Mouse (Mus musculus) gastrocnemius, postnatal 10 days (tissue): Measurements from ENCODE around the gene Kdf1. TPM values are rescaled to one million over a fixed set of nuclear protein-coding genes. Genes with fewer than 3 reads are reported as not detected.
"Not testable (repeated sequence)": the region's sequence is repeated elsewhere in the genome, so short reads cannot be mapped to it uniquely, and the experiment has no call there.

Source experiments
- DNase-seq: peaks from one replicate; pipeline ENCODE4 v3.0.0; 2021; ENCODE audit warnings: mixed read lengths
- total RNA-seq, 2 experiments: library from RNA; stranded (reverse); gene quantifications; 2 replicates each; pipeline ENCODE4 v1.2.3; 2021

Kdf1 gene
- total RNA-seq, 2 experiments from 2014 or later, result not detected

DNA sequence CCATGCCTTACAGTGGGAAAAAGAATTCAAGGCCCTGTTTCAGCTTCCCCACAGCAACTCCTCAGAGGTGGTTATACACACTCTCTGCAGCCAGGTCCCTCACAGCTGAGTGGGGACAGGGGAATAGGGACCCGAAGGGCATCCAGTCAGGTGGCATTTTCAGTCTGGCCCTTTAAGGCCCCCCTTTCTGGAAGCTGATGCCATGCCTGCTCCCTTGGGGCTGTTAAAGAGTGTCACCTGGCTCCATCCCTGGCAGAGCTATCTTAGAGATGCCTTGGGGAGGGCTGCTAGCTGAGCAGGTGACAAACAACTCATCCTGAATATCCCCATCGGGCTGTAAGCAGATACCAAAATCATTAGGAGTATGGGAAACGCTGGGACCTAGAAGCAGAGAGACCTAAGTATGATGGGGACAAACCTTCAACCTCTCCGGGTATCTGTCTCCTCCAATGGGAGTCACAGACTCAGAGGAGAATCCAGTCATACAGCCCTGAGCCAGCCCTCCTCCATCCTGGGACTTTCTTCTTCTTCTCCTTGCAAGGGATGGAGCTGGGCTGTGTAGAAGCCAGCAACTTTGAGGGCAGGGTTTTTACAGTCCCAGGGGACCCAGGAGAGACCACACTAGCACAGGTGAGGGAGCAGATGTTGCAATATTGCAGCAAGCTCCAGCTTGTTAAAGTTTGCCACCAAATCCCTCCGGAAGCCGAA, 21.9 kb upstream of the Kdf1 start:
- DNase-seq, result no peak

DNA sequence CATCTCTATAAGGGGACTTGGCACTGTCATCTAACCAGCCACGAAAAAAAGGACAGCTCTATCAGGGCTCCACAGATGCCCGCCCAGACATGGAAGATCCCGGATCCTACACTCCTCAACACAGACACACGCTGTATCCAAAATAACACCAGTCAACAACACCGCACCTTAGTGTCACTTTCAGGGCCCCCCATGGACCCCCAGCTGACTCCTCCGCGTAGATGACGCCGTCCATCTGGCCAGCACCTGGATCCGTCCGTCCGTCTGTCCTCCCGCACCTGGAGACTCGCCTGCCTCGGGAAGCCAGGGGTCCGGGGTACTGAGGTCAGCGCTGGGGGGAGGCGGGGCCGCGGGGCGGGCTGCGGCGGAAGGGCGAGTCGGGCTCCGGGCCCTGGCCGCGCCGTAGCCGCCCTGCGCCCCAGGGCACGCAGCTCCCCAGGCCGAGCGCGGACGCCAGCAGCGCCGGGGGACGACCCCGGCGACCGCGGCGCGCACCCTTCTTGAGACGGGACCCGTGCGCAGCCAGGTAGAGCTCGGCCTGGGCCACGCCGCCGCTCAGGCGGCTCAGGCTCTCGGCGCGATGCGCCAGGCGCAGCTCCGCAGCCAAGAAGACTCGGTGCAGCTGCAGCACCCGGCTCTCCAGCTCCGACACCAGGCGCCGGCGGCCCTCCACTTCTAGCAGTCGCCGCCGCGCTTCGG, 21.2 kb upstream of the Kdf1 start:
- DNase-seq, result peak; percentile 54

DNA sequence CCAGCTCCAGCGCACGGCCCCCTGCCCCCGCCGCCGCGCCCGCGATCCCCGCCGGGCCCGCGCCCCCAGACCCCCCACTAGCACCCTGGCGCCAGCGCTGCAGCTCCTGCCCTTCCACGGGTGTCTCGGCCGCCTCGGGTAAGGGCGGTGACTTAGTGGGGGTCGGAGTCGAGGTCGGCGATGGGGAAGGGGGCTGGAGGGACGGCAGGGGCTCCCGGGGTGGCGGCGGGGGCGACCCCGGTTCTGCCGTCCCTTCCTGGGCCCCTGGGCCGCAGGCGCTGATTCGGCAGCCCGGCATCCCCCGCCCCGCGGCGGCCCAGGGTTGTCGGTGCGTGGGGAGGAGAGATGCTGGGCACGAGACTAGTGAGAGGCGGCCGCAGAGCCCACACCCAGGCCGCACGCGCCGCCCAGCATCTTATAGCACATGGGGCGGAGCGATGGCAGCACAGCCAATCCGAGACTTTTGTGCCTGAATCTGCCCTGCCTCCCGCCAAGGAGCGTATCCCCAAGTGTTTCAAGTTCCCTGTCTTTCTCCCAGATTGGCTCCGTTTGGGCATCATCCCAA, 20.5 kb upstream of the Kdf1 start, which contains the start of gene Trnp1:
Gene Trnp1, minus strand, starts transcription at position 391 of the 565 bp plus-strand sequence.
- DNase-seq, result peak; percentile 41

DNA sequence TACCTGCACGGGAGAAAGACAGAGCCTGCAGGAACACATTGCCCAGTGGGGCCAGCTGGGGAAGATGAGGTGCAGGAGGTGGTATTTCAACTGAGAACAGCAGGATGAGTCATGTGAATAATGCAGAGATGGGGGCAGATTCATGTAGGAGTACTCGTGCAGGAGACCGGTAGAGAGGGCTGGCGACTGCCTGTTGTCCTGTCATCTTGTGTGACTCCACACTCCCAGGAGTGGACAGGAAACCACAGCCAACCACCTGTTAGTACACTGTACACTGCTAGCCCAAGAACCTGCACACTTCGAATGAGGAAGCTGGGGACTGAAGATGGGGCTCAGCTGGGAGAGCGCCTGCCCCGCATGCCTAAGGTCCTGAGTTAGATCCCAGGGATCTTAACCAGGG, 17.2 kb upstream of the Kdf1 start:
- no peak for DNase-seq

DNA sequence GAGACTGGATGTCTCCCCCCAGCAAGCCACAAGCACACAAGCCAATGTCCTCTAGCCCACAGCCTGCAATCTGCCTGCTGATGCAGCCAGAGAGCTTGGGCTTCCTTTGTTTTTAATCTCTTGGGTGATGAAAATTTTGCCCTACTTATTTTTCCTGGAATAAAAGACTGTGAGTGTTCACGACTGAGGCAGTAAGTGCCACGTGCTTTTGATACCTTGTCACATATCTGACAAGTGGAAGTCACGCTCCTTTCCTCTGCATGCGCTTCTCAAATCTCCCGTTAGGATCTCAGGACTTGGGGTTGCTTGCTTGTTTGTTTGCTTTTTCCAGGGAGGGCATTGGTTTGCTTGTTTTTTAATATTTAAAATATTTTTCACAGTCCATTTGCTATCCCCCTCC, 14.5 kb upstream of the Kdf1 start:
- no peak for DNase-seq

DNA sequence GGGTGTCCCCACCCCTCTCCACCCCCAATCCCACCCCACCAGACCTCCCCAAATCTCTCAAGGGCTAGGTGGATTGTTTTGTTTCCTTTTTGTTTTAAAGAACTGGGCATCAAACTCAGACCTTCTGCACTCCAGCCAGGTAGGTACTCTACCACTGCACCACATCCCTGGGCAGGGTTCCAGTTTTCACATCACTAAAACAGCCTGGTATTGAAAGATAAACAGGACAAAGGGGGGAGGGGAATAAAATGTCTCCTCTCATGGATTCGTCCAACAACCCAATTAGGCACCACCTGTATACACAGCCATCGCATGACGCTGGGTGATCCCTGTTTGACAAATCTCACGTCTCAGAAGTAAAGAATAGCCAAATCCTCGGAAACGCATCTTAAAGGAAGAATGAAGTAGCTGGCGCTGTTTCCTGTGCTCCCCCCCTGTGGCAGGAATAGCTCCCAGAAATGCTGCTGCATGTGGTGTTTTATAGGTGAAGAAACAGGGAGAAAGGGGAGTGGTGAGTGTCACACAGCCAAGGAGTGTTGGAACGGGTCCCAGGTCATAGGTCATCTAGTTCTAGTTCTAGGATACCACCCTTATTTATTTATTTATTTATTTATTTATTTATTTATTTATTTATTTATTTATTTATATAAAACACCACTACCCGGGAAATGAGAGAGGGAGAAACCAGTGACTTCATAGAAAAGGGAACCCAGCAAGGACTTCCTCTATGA, 13.8 kb upstream of the Kdf1 start:
- no peak for DNase-seq

DNA sequence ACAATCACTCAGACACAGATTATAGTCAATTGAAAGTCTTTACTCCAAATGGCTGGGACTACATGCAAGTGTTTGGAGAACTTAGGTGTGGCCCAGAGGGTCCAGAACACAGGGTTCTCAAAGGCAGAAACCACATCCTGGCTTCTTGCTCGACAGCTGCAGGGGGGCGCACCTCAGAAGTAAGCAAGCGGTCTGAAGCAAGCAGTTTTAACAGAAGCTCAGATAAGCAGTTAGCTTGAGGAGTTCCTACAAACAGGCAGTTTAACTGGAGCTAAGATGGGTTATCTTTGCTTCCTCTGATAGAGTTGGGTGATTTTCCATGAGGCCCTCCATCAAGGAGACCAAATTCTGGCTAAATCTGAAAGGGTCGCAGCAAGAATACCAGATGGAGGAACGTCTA, 12.2 kb upstream of the Kdf1 start:
- no peak for DNase-seq

DNA sequence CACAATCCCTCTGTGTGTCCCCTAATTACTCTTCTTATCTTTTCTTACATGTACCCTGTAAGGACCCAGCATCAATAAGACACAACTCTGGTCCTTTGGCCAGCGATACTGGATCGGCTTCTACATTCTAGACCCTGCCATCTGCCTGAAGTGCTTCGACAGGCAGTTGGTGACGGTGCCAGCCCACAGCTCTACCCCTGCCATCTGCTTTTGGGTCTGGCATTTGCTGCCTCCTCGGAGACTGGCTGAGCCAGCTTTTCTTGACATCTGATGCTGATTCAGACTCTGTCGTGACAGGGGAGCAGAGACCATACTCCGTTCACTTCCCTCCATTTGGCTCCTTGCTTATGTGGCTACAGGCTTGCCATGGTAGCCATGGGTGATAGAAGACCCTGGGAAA, 9.8 kb upstream of the Kdf1 start:
- DNase-seq, result no peak

DNA sequence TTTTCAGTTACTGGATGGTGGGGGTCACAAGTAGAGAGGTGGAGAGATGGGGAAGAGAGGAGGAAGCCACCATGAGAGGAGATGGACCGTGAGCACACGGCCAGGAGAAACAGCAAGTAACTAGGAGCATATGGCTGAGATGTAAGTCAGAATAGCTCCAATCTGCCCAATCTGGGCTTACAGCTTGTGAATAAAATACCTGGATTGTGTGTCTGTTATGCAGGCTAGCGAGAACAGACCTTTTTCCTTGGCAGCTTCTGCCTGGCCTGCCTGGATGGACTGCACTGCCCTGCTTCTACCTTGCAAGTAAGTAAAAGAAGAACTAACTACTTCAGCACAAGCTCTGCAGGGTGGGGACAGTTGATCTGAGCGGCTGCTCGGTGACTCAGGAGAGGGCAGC, 7.7 kb upstream of the Kdf1 start:
- no peak for DNase-seq

DNA sequence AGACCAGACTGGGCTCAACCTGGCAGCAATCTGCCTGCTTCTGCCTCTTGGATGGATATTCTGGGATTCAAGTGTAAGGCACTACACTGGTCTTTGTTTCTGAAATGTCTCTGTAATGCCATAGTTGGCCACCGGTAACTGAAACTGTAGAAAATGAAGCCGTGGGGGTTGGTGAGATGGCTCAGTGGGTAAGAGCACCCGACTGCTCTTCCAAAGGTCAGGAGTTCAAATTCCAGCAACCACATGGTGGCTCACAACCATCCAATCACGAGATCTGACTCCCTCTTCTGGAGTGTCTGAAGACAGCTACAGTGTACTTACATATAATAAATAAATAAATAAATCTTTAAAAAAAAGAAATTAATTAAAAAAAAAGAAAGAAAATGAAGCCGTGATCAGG, 6.3 kb upstream of the Kdf1 start:
- not testable (repeated sequence) for DNase-seq

DNA sequence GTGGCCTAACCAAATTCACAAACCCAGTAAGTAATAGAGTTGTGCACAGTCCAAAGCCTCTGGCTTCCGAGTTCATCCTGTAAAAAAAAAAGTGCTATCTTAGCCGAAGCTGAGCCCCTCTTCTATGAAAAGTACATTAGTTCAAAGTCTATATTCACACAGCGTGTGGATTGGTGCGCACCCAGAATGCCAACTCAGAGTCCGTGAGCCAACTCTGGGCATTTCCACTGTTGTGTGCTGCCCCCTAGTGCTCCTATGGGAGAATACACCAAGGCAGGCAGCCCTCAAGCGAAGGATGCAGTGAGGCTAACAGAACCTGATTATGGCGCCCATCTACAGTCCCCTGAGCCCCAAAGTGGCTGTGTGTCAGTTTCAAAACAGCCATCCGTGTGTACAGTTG, 5.8 kb upstream of the Kdf1 start:
- peak; percentile 65 for DNase-seq

DNA sequence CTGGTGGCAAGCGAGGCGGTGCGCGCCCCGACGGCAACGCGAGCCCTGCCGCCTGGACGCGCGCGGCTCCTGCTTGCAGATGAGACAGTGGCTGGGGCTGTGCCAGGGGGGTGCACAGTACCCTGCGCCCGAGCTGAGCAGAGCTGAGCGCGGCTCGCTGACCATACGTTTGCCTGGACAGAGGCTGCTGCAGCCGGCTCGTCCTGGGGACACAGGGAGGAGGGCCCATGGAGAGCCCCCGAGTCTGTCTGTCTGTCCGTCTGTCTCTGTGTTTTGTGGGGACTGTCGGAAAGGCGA, 554 bp downstream of the Kdf1 start:
- DNase-seq, result no peak

DNA sequence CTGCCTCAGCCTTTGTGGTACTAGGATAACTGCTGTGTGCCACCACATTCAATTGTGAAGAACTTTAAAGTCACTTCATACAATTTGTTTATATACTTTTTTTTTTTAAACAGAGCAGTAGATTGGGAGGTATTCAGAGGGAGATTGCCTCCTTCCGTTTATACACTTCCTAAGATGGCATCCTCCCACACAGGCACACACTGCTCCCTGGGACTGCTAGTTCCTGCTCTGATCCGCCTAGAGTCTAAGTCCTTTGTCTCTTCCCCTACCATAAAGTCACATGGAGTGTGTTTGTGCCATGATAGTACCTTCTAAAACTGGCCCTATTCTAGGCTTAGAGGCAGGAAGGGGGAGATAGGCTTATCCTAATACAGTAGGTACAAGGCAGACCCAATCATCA, 2.7 kb downstream of the Kdf1 start:
- DNase-seq, result no peak

DNA sequence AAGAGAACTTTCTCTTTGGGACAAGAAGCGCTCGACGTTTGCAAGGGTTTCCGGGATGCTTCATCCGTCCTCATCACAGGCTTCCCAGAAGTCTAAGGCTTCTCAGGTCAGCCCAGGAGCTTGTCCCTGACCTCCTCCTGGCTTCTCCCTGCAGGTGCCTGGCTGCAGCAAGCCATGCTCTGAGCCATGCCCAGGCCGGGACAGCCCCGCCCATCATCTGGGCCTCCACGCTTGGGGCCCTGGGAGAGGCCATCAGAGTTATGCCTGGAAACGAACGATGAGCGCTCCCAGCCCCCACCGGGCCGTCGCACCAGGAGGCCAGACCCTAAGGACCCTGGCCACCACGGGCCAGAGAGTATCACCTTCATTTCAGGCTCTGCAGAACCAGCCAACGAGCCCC, 9.0 kb downstream of the Kdf1 start:
- no peak for DNase-seq

DNA sequence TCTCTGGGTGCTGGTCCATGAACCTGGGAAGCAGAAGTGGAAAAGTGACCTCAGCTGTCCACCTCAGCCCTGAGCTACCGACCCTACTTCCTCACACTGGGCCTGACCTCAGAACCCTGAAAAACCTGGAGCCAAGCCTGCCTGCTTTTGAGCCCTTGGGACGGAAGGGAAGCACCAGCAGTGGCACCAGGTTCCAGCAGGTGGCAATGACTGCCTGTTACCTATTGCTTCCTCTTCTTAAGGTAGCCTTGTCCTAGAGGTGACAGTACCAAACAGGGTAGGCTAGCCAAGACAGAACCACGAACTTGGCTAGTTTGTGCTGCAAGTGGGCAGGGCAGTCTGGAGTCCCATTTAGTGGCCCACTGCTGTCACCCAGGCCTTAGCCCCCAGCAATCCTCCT, 14.0 kb downstream of the Kdf1 start:
- DNase-seq, result no peak

DNA sequence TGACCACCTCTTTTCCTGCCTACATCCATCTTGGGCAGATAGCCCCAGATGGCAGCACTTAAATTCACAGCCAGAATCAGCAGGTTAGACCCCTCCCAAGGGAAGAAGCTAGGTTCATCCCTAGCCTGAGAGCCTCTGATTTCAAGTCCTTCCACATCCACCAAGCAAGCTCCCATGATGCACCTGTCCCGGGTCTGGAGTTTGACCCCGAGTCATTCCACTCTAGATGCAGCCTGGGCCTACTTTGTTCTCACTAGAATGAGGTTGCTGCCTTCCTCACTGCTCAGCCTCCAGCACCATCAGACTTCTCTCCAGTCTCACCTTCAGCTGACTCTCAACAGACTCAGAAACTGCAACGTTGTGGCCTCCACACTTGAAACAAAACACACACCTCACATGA, 17.3 kb downstream of the Kdf1 start:
- no peak for DNase-seq

DNA sequence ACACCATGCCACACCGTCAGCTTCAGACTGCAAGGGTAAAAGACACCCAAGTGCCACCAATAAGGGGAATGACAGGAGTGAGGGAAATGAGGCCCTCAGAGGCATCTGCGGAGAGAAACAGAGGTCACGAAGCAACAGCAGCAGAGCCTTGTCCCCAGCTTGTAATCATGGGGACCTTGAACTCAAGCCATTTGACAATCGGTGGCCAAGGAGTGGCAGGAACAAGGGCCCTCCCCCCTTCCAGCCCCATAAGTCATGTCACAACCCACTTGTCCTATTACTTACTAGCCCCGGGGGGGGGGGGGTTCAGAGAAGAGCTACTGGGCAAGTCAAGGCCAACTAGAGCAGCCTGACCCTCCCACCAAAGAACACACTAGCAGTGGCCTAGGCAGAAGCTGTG, 17.9 kb downstream of the Kdf1 start:
- DNase-seq, result no peak

DNA sequence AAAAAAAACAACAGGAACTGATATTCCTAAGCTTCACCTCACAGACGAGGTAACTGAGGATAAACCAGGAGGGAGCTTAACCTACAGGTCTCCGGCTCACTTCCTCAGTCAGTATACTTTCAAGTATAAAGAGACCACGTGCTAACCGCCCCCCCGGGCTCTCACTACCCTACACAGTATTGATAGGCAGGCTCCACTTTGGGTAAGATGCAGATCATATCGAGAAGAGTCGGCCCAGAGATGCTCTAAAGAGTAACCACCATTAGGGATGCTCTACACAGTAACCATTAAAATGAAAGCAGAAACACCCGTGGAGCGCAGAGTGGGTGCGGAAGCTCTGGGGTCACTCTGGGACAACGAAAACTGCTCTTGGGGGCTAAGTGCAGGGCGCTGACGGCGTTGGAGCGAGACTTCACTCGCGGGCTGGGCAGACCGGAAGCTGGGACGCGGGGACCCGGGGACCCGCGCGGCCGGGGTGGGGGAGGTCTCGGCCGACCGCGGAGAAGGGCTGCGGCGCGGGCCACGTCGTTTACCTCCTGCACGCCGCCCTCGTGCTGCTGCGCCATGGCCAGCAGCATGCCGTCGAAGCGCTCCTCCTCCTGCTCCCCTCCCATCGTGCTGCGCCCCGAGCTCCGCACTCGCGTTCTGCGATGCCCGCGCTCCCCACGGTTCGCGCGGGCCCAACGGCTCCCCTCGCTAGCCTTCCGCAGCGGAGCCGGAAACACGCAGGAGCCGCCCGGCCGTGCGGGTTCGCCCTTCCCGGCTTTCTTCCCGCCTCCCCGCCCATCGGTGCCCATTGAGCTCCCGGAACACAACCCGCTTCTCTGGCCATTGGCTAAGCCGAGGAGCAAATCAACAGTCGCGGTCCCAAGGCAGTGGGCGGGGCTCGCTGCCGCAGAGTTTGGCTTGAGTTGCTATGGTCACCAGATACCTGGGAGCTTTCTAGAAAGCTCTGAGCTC, 26.8 kb downstream of the Kdf1 start, which contains the start of gene Nudc:
Gene Nudc, minus strand, starts transcription at position 725 of the 960 bp plus-strand sequence.
- DNase-seq, result peak; percentile 93

DNA sequence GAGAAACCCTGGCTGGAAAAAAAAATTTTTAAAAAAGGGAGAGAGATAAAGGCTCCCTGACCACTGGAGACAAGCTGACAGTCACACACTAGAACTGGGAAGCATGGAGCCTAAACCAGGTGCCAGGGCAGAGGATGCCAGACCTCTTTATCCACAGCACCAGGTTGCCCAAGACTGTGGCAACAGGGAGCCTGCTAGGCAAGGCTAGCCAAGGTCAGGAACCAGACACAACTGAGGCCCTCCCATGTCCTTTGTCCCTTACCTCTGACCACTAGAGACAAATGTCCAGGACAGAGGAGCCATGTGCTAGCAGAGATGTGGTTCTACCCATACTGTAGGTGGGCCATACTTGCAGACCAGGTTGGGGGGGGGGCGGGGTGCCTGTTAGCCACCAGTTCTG, 33.3 kb downstream of the Kdf1 start:
- no peak for DNase-seq

DNA sequence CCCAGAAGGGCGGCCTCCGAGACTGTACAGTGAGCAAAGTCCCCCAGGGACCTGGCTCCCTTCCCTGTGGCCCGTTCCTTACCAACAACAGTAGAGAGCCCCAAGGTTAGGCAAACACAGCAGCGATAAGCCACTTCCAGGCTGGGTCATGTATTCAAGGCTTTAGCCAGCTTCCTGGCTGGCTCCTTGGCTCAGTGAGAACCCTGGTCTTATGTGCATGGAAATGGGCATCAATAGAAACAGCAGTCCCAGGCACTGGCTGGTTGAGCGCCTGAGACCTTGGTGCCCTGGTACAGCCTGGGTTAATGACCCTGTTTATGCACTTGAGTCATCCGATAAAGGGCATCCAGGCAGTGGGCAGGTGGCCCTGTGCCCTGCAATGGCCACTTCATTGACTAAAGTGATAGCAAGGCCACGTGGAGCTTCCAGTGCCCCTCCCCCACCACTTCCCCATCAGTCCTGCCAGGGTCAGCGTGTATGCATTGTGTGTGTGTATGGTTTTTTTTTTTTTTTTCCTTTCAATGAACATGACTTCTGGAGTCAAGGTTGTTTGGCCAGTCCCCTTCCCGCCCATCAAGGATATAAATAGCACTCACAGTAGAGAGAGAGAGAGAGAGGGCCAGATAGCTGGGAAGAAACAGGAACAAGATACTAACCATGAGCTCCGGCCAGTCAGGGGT, 34.1 kb downstream of the Kdf1 start, which contains the start of gene Nr0b2:
Gene Nr0b2, plus strand, starts transcription at position 609 of the 680 bp plus-strand sequence.
- no peak for DNase-seq
